Mouse (Mus musculus) Patski (cell line): ENCODE measurements around the gene Trappc1. TPM values are rescaled to one million over a fixed set of nuclear protein-coding genes. Genes with fewer than 3 reads are reported as not detected.
A peak's percentile ranks its signal among the peaks of the same experiment; 100 is the strongest.

Source experiments
- ATAC-seq: fragments of 100-300 bp; one replicate; pipeline ENCODE4 v1.8.0; 2021
- CTCF ChIA-PET: fragments of 350-600 bp; sonication (Branson Sonifier 250); formaldehyde crosslinking; loops from one replicate; lab custom pipeline; 2022; ENCODE audit warnings: inconsistent platforms; lab: Charles Lee
- POLR2A ChIA-PET: fragments of 350-600 bp; sonication (Branson Sonifier 250); formaldehyde crosslinking; loops from one replicate; lab custom pipeline; 2022; ENCODE audit warnings: antibody characterized with exemption, inconsistent platforms; lab: Charles Lee
- DNase-seq: peaks from one replicate; pipeline ENCODE4 v3.0.0-alpha.2; 2011; ENCODE audit warnings: low read depth, low spot score
- H3K27me3 ChIP-seq: fragments of 371-371 bp; one replicate; pipeline ENCODE4 v1.5.1; 2021
- CTCF ChIP-seq: fragments of 100-300 bp; IDR thresholded peaks from one replicate; pipeline ENCODE4 v1.5.1; 2021
- in situ Hi-C: fragments of 300-500 bp; cut with MboI; formaldehyde crosslinking; loops from 3 replicates; pipeline ENCODE4 v1.11.1; 2018; ENCODE audit warnings: low pct_unique_long_range_greater_than_20kb, mixed read lengths
- polyA plus RNA-seq: library from polyadenylated mRNA; unstranded; gene quantifications from one replicate; pipeline ENCODE4 v1.2.3, GENCODE M21; 2021

Trappc1 gene
- polyA plus RNA-seq = 84.6 TPM

DNA sequence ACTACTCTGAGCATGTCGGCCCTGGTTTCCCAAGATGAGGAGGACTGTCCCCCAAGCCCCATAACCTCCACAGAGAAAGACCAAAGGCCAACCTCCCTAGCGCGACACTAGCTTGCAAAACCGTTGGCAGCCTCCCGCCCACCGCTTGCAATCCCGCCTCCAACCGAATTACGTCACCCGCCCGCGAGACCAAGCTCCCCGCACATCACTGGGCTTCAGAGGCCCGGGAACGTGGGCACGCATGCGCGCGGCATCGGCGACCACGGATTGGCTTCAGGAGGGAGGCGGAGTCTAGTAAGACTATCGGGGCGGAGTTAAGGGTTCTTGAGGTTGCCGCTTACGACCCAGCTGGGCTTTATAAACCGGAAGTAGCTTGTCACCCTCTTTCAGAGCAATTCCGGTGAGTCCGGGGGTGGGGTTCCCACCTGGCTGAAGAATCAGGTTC, at the start of gene Trappc1, which contains the start of gene Cntrob:
TSS of gene Trappc1 (plus strand) at position 314 of the 445 bp plus-strand sequence.
TSS of gene Cntrob (minus strand) at position 109 of the 445 bp plus-strand sequence.
- ChIA-PET CTCF (interaction anchor here (0.9 to 1.3 kb wide), 3 partner anchors 10 to 64 kb away, joined by 3 to 4 read pairs (median 3); no protein-coding TSS in a partner anchor), POLR2A (interaction anchor here (0.7 to 1.3 kb wide), 3 partner anchors 13 to 54 kb away, joined by 3 to 4 read pairs (median 3); no protein-coding TSS in a partner anchor)
- no peaks in the 10 kb centered on the region for H3K27me3 ChIP-seq
- peak; percentile 77 for ATAC-seq
- in situ Hi-C loops = loop anchor here (5.0 kb wide), 1 partner anchor 56 kb away; no protein-coding TSS in a partner anchor
- peak; percentile 92 for DNase-seq
- TF ChIP-seq CTCF = no peak

GRCm38 (mm10) chr11:69275650-69276049, 48.1 kb upstream of the Trappc1 start:
- POLR2A ChIA-PET = interaction anchor here (0.8 kb wide), 1 partner anchor 48 kb away, joined by 3 read pairs; the partner anchor contains the start of genes Cntrob and Trappc1
- in situ Hi-C loops = no loop called here
- H3K27me3 ChIP-seq = no peaks in the 10 kb centered on the region
- TF ChIP-seq CTCF = no peak
- DNase-seq = no peak
- CTCF ChIA-PET = interaction anchor here (1.0 to 1.8 kb wide), 3 partner anchors 18 to 238 kb away, joined by 3 to 5 read pairs (median 3); no protein-coding TSS in a partner anchor
- ATAC-seq = no peak

- DNase-seq (no peak), ATAC-seq (no peak)
- TF ChIP-seq CTCF = no peak
- CTCF ChIA-PET = interaction anchor here (1.0 to 1.8 kb wide), 3 partner anchors 19 to 238 kb away, joined by 3 to 5 read pairs (median 3); no protein-coding TSS in a partner anchor
- POLR2A ChIA-PET = interaction anchor here (0.6 to 0.8 kb wide), 2 partner anchors 48 to 51 kb away, joined by 3 to 4 read pairs; partner anchors contain the start of genes Cntrob and Trappc1
- in situ Hi-C loops = no loop called here
- H3K27me3 ChIP-seq = no peaks in the 10 kb centered on the region
These were observed 47.7 kb upstream of the Trappc1 start for GRCm38 (mm10) chr11:69276081-69276480.

GRCm38 (mm10) chr11:69277267-69277666, 46.5 kb upstream of the Trappc1 start:
- no peak for DNase-seq
- in situ Hi-C loops = no loop called here

GRCm38 (mm10) chr11:69291111-69291510, 32.7 kb upstream of the Trappc1 start:
- POLR2A ChIA-PET = no interaction called here
- ATAC-seq = no peak
- in situ Hi-C loops = no loop called here
- H3K27me3 ChIP-seq = peaks cover 5% of the 10 kb centered on the region
- TF ChIP-seq CTCF = no peak
- CTCF ChIA-PET = interaction anchor here (0.7 to 1.6 kb wide), 3 partner anchors 10 to 222 kb away, joined by 3 to 4 read pairs (median 3); no protein-coding TSS in a partner anchor
- DNase-seq = no peak

More at GRCm38 (mm10) chr11:69277267-69277666, 46.5 kb upstream of the Trappc1 start:
- no peak for ATAC-seq
- no peak for TF ChIP-seq CTCF
- CTCF ChIA-PET = no interaction called here
- POLR2A ChIA-PET = interaction anchor here (0.7 kb wide), 1 partner anchor 102 kb away, joined by 4 read pairs; no protein-coding TSS in a partner anchor
- no peaks in the 10 kb centered on the region for H3K27me3 ChIP-seq

- CTCF ChIA-PET = interaction anchor here (1.2 kb wide), 1 partner anchor 29 kb away, joined by 3 read pairs; no protein-coding TSS in a partner anchor
- DNase-seq = no peak
- in situ Hi-C loops = no loop called here
These were observed 28.5 kb upstream of the Trappc1 start for GRCm38 (mm10) chr11:69295286-69295685.

GRCm38 (mm10) chr11:69297799-69298198, 26.0 kb upstream of the Trappc1 start:
- no peaks in the 10 kb centered on the region for H3K27me3 ChIP-seq
- no peak for DNase-seq
- no peak for ATAC-seq
- CTCF ChIA-PET = interaction anchor here (1.5 kb wide), 1 partner anchor 28 kb away, joined by 3 read pairs; no protein-coding TSS in a partner anchor
- TF ChIP-seq CTCF = no peak
- POLR2A ChIA-PET = no interaction called here
- in situ Hi-C loops = no loop called here

More at GRCm38 (mm10) chr11:69295286-69295685, 28.5 kb upstream of the Trappc1 start:
- no peak for TF ChIP-seq CTCF
- no peaks in the 10 kb centered on the region for H3K27me3 ChIP-seq
- no peak for ATAC-seq
- POLR2A ChIA-PET = no interaction called here

DNA sequence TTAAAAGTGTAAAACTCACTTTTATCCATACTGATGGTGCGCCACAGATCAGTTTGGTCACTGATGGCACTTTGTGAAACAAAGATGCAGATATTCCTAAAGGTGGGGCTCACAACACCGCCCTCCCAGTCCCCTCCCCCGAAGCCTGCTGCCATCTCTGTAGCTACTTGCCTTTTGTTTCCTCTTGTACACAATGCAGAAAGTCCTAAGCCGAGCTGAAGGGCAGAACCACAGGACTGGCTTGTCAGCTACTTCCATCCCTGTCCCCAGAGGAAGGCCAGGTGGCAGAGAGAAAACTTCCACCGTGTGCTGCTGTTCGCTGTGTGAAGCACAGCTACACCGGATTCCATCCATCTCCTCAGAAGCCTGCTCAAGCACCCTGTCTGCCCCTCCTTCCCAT, 25.5 kb upstream of the Trappc1 start:
- in situ Hi-C loops = no loop called here
- H3K27me3 ChIP-seq = no peaks in the 10 kb centered on the region
- ChIA-PET CTCF (interaction anchor here (1.5 kb wide), 1 partner anchor 29 kb away, joined by 3 read pairs; no protein-coding TSS in a partner anchor), POLR2A (interaction anchor here (1.2 kb wide), 1 partner anchor 23 kb away, joined by 3 read pairs; no protein-coding TSS in a partner anchor)
- no peak for ATAC-seq
- no peak for DNase-seq
- no peak for TF ChIP-seq CTCF

- no peak for TF ChIP-seq CTCF
- CTCF ChIA-PET = no interaction called here
- no peak for DNase-seq
- POLR2A ChIA-PET = no interaction called here
- no peak for ATAC-seq
- no peaks in the 10 kb centered on the region for H3K27me3 ChIP-seq
- in situ Hi-C loops = no loop called here
These were observed 21.0 kb upstream of the Trappc1 start for GRCm38 (mm10) chr11:69302817-69303216.

DNA sequence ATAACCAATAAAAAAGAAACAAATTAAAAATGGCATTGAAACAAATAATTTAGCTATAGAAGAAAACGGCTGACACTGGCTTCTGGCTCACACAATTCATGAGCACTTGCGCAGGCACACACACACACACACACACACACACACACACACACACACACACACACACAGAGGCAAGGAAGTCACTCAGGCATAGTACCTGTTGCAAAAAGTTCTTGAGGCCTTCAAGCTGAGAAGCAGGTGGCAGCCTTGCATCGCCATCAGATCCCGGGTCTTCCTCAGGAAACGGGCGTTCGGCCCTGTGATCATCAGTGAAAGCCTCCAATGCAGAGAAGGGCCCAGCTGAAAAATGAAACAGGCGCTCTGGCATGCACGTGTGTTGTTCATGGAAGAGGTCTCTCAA, 18.5 kb upstream of the Trappc1 start:
- no peak for TF ChIP-seq CTCF
- in situ Hi-C loops = no loop called here
- no peaks in the 10 kb centered on the region for H3K27me3 ChIP-seq
- DNase-seq (no peak), ATAC-seq (no peak)
- ChIA-PET POLR2A (no interaction called here), CTCF (no interaction called here)

GRCm38 (mm10) chr11:69306039-69306438, 17.7 kb upstream of the Trappc1 start:
- in situ Hi-C loops = no loop called here
- ChIA-PET CTCF (interaction anchor here (1.5 kb wide), 1 partner anchor 17 kb away, joined by 3 read pairs; no protein-coding TSS in a partner anchor), POLR2A (no interaction called here)
- no peak for DNase-seq
- H3K27me3 ChIP-seq = no peaks in the 10 kb centered on the region
- no peak for TF ChIP-seq CTCF
- ATAC-seq = no peak
